In the genomic region with DNA sequence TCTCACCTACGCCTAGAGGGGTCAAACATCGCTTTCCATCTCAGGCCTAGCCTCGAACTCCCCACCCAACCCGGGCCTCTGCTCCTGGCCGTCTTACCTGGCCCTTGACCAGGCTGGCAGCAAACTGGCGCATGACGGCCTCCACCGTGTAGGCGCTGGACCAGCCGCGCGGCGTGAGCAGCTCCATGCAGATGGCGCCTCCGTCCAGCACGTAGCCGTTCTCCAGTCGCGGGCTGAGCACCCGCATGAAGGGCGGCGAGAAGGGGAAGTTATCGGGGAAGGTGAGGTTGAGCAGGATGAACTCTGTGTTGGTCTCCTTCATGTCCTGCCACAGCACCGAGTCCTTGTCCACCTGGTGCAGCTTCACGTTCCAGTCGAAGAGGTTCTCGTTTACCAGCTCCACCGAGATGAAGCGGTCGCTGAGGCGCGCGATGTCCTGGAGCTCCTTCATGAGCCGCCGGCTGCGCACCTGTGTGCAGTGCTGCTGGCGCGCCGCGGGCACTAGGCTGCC, we compare ENCODE assay signal across 8 mouse cellular contexts. TPM values are rescaled to one million over a fixed set of nuclear protein-coding genes. Genes with fewer than 3 reads are reported as not detected.
DNase-seq lines count a peak whose midpoint lies in the region; ATAC-seq and TF ChIP-seq lines count a peak whose summit lies in the region.

No protein-coding gene starts in this region.

- TF ChIP-seq CTCF in midbrain, postnatal 0 days (IDR thresholded peaks at IDR 0.05) = no peak

- WGBS in heart, embryonic 10.5 days = under 1% methylated on average over 40 of the region's 40 CpGs
- WGBS in embryonic facial prominence, embryonic 12.5 days = 1% methylated on average over 40 of the region's 40 CpGs
- under 1% methylated on average over 40 of the region's 40 CpGs for WGBS in hindbrain, embryonic 12.5 days
- under 1% methylated on average over 39 of the region's 40 CpGs for WGBS in midbrain, postnatal 0 days

- H3K4me2 ChIP-seq in embryonic facial prominence, embryonic 12.5 days (replicated peaks) = peak overlapping the region; percentile 98
- peak overlapping the region; percentile 91 for H3K4me2 ChIP-seq in hindbrain, embryonic 12.5 days (replicated peaks)
- peak overlapping the region; percentile 82 for H3K4me2 ChIP-seq in midbrain, postnatal 0 days (ENCODE audit: low read depth, low read length, poor library complexity, severe bottlenecking)

- H3K27ac ChIP-seq in heart, embryonic 10.5 days = no peak overlapping the region; the same call in 1 of the 2 replicates
- no peak overlapping the region for H3K27ac ChIP-seq in embryonic facial prominence, embryonic 12.5 days
- H3K27ac ChIP-seq in hindbrain, embryonic 12.5 days = peak overlapping the region; percentile 90
- H3K27ac ChIP-seq in midbrain, postnatal 0 days (ENCODE audit: low read depth, low read length) = peak overlapping the region; percentile 91

- H3K27me3 ChIP-seq in heart, embryonic 10.5 days (ENCODE audit: insufficient read depth, poor library complexity, severe bottlenecking) = peaks cover 71% of the 10 kb centered on the region
- peaks cover 69% of the 10 kb centered on the region for H3K27me3 ChIP-seq in embryonic facial prominence, embryonic 12.5 days
- peaks cover 29% of the 10 kb centered on the region for H3K27me3 ChIP-seq in hindbrain, embryonic 12.5 days
- H3K27me3 ChIP-seq in midbrain, postnatal 0 days (ENCODE audit: insufficient read depth, low read length) = no peaks in the 10 kb centered on the region

- DNase-seq in heart, embryonic 10.5 days (ENCODE audit: low spot score) = no peak
- DNase-seq in heart, adult 8-10 months (ENCODE audit: low spot score) = no peak
- DNase-seq in adrenal gland, adult 2 months = peak; percentile 23
- DNase-seq in left cerebral cortex, postnatal 4 days = peak; percentile 60
- DNase-seq in midbrain, postnatal 0 days (ENCODE audit: low spot score) = peak; percentile 45
- DNase-seq in spleen, postnatal 36 days (ENCODE audit: low spot score in 2 of 2) = no peak

- no peaks in the 10 kb centered on the region for H3K9me3 ChIP-seq in heart, embryonic 10.5 days
- no peaks in the 10 kb centered on the region for H3K9me3 ChIP-seq in embryonic facial prominence, embryonic 12.5 days
- no peaks in the 10 kb centered on the region for H3K9me3 ChIP-seq in hindbrain, embryonic 12.5 days (replicated peaks)
- no peaks in the 10 kb centered on the region for H3K9me3 ChIP-seq in midbrain, postnatal 0 days (ENCODE audit: low read length)

- peak overlapping the region; percentile 77 for H3K4me3 ChIP-seq in heart, embryonic 10.5 days
- peak overlapping the region; percentile 62 for H3K4me3 ChIP-seq in embryonic facial prominence, embryonic 12.5 days
- peak overlapping the region; percentile 80 for H3K4me3 ChIP-seq in hindbrain, embryonic 12.5 days
- H3K4me3 ChIP-seq in midbrain, postnatal 0 days (ENCODE audit: low read depth, low read length) = peak overlapping the region; percentile 85

- intact Hi-C loops in left cerebral cortex, postnatal 4 days (cut with DNase I) = loop anchor here (2.0 kb wide), 2 partner anchors 42 to 842 kb away; no protein-coding TSS in a partner anchor

- peaks cover 19% of the 10 kb centered on the region for H3K4me1 ChIP-seq in heart, embryonic 10.5 days
- H3K4me1 ChIP-seq in embryonic facial prominence, embryonic 12.5 days = peaks cover 11% of the 10 kb centered on the region
- H3K4me1 ChIP-seq in hindbrain, embryonic 12.5 days = peaks cover 41% of the 10 kb centered on the region
- H3K4me1 ChIP-seq in midbrain, postnatal 0 days (ENCODE audit: insufficient read depth, low read length) = peaks cover 17% of the 10 kb centered on the region

- ATAC-seq in embryonic facial prominence, embryonic 12.5 days (ENCODE audit: insufficient number of reproducible peaks, insufficient read depth, low FRiP score, low TSS enrichment) = no peak
- ATAC-seq in hindbrain, embryonic 12.5 days (ENCODE audit: low FRiP score) = no peak
- ATAC-seq in midbrain, postnatal 0 days (ENCODE audit: low FRiP score) = 0 out of 2 replicates have a peak, but pooled peaks have one; percentile 15

- peak overlapping the region; percentile 59 for H3K9ac ChIP-seq in embryonic facial prominence, embryonic 12.5 days
- peak overlapping the region; percentile 82 for H3K9ac ChIP-seq in hindbrain, embryonic 12.5 days
- H3K9ac ChIP-seq in midbrain, postnatal 0 days (replicated peaks; ENCODE audit: low read length, poor library complexity, severe bottlenecking) = peak overlapping the region; percentile 91

- no peaks in the 10 kb centered on the region for H3K36me3 ChIP-seq in heart, embryonic 10.5 days
- H3K36me3 ChIP-seq in embryonic facial prominence, embryonic 12.5 days = no peaks in the 10 kb centered on the region
- H3K36me3 ChIP-seq in hindbrain, embryonic 12.5 days = no peaks in the 10 kb centered on the region
- no peaks in the 10 kb centered on the region for H3K36me3 ChIP-seq in midbrain, postnatal 0 days (ENCODE audit: insufficient read depth, low read length)

RNA-seq across cellular contexts. Expression of a gene that starts 1.2 kb away (rescaled TPM):
- 0.80 and 0.98 TPM in 2 replicates for polyA plus RNA-seq in heart, embryonic 10.5 days (2016; fragmentation: Nextera tagmentation; extraction: Ambion mirVana)
- total RNA-seq in heart, adult 8-10 months (2022) = 1 to 10 TPM; 4.7 to 7.9 (median 7.0) TPM
- 1 to 10 TPM; 1.1 to 3.1 TPM for total RNA-seq in adrenal gland, adult 2 months (2021)
- polyA plus RNA-seq in adrenal gland, adult 2 months (2012; rRNA removed) = 2.0 and 2.8 TPM in 2 replicates
- polyA plus RNA-seq in embryonic facial prominence, embryonic 12.5 days (2016; fragmentation: Nextera tagmentation; extraction: Ambion mirVana) = 2.8 and 3.6 TPM in 2 replicates
- polyA plus RNA-seq in hindbrain, embryonic 12.5 days (2016; fragmentation: Nextera tagmentation; extraction: Ambion mirVana) = 16.4 and 18.2 TPM in 2 replicates
- total RNA-seq in left cerebral cortex, postnatal 4 days (2021) = 100 to 1,000 TPM; 180 TPM
- 145 and 157 TPM in 2 replicates for total RNA-seq in midbrain, postnatal 0 days (2014; rRNA removed)
- 25.1 and 25.8 TPM in 2 replicates for polyA plus RNA-seq in midbrain, postnatal 0 days (2015; fragmentation: Nextera tagmentation; extraction: Ambion mirVana)

Comparison
In these comparisons a context has a peak if more than half of its experiments do, and no peak if none do; other contexts are left out.
1. DNase-seq: peak in adrenal gland, adult 2 months (single experiment), left cerebral cortex, postnatal 4 days (single experiment) and midbrain, postnatal 0 days (single experiment); none in heart, embryonic 10.5 days (single experiment), heart, adult 8-10 months (single experiment) and spleen, postnatal 36 days (0 of 2).
2. H3K27ac ChIP-seq: peak in hindbrain, embryonic 12.5 days (single experiment) and midbrain, postnatal 0 days (single experiment); none in heart, embryonic 10.5 days (single experiment) and embryonic facial prominence, embryonic 12.5 days (single experiment).
3. Peak in every context shown above with its lines, with median percentiles within 50 percentile points of each other: H3K4me3 ChIP-seq, H3K4me2 ChIP-seq and H3K9ac ChIP-seq.